Mouse (Mus musculus) heart, adult 2 months (tissue): Measurements from ENCODE around the gene Mfge8.

Experiments used
- CTCF ChIP-seq: fragments of 200-600 bp; IDR thresholded peaks from 2 replicates; pipeline ENCODE4 v1.8.1; 2022; ENCODE audit warnings: antibody characterized with exemption, mild to moderate bottlenecking, moderate library complexity
- POLR2A ChIP-seq: fragments of 200-500 bp; IDR thresholded peaks from 2 replicates; pipeline ENCODE4 v1.6.1; 2011; ENCODE audit warnings: mild to moderate bottlenecking, low read depth, low read length, control low read depth; ENCODE audit not compliant: insufficient read depth

DNA sequence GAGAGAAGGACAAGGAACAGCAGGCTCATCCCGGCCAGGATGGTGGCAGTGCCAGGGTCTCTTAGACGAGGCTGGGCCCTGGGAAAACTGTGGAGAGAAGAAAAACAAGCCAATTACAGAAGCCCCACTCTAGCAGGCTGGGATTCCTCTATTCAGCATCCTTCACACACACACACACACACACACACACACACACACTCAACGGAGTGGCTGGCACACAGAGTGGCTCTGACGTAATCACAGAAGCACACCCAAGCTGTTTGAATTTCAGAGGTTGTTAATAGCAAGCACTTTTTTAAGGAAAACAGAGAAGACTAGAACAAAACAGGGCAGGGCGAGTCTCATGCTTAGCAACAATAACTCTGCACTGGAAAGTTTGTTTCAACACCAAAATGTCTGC is 25.4 kb downstream of the Mfge8 start:
- no peak for TF ChIP-seq CTCF
- TF ChIP-seq POLR2A, result no peak
